Mouse (Mus musculus) lung, embryonic 15.5 days (tissue): Measurements from ENCODE around the gene Exosc2. TPM values are rescaled to one million over a fixed set of nuclear protein-coding genes. Genes with fewer than 3 reads are reported as not detected.
A peak's percentile ranks its signal among the peaks of the same experiment; 100 is the strongest.

Source experiments
- ATAC-seq: fragments of 200-750 bp; cut with Nextera tagmentation; 2 replicates; pipeline ENCODE4 v1.8.0; 2017; ENCODE audit warnings: moderate number of reproducible peaks, borderline replicate concordance; ENCODE audit not compliant: low FRiP score, low TSS enrichment; ENCODE audit errors: extremely low read depth
- H3K27ac ChIP-seq: fragments of 300-500 bp; sonication (generic); 2 replicates; pipeline ENCODE4 v1.5.1; 2015; ENCODE audit warnings: moderate library complexity, mild to moderate bottlenecking, inconsistent platforms
- H3K27me3 ChIP-seq: fragments of 300-500 bp; sonication (generic); 2 replicates; pipeline ENCODE4 v1.6.1; 2015; ENCODE audit warnings: inconsistent platforms
- H3K36me3 ChIP-seq: fragments of 300-500 bp; sonication (generic); 2 replicates; pipeline ENCODE4 v1.6.1; 2015; ENCODE audit warnings: inconsistent platforms
- H3K4me1 ChIP-seq: fragments of 300-500 bp; sonication (generic); 2 replicates; pipeline ENCODE4 v1.6.1; 2015; ENCODE audit warnings: inconsistent platforms
- H3K4me2 ChIP-seq: fragments of 300-500 bp; sonication (generic); 2 replicates; pipeline ENCODE4 v1.6.1; 2015; ENCODE audit warnings: inconsistent platforms, mild to moderate bottlenecking, moderate library complexity
- H3K4me3 ChIP-seq: fragments of 300-500 bp; sonication (generic); 2 replicates; pipeline ENCODE4 v1.5.1; 2015; ENCODE audit warnings: mild to moderate bottlenecking, inconsistent platforms
- H3K9ac ChIP-seq: fragments of 300-500 bp; sonication (generic); 2 replicates; pipeline ENCODE4 v1.6.1; 2015; ENCODE audit warnings: inconsistent platforms
- H3K9me3 ChIP-seq: fragments of 300-500 bp; sonication (generic); 2 replicates; pipeline ENCODE4 v1.6.1; 2016; ENCODE audit warnings: inconsistent platforms
- WGBS: fragments of 180-500 bp; shearing (Covaris S2); methylation state at CpG from one replicate; pipeline ENCODE4 v1.1.7; 2015; 5-methylcytosine and 5-hydroxymethylcytosine counted together
- polyA plus RNA-seq: library from polyadenylated mRNA; unstranded; fragments of >200 nt; fragmentation: Nextera tagmentation; extraction: Ambion mirVana; gene quantifications from 2 replicates; pipeline ENCODE4 v1.2.1, GENCODE M21; 2015

Exosc2 gene
- polyA plus RNA-seq, 1 experiment from 2014 or later: 69.1 TPM

DNA sequence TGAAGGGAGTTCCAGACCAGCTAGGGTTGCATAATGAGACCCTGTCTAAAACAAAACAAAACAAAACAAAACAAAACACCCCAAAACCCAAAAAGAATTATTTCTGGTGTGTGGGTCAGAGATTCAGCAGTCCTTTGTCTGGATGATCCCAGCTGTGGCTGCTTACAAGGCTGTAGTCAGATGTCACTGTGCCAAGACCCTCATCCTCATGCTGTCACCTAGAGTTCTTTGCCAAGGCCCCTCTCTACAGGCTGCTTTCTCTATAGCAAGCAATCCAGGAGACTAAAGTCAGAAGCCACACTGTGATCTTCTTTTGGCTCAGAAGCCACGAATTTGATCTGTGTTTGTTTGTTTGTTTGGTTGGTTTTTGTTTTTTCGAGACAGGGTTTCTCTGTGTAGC lies 42.2 kb downstream of the Exosc2 start:
- Histone ChIP-seq H3K36me3 (no peaks in the 10 kb centered on the region), H3K4me2 (no peak overlapping the region), H3K4me3 (no peak overlapping the region), H3K27ac (no peak overlapping the region), H3K27me3 (no peaks in the 10 kb centered on the region), H3K4me1 (no peaks in the 10 kb centered on the region), H3K9me3 (no peaks in the 10 kb centered on the region), H3K9ac (no peak overlapping the region)
- no peak for ATAC-seq
- 69% methylated on average over 2 of the region's 2 CpGs for WGBS

DNA sequence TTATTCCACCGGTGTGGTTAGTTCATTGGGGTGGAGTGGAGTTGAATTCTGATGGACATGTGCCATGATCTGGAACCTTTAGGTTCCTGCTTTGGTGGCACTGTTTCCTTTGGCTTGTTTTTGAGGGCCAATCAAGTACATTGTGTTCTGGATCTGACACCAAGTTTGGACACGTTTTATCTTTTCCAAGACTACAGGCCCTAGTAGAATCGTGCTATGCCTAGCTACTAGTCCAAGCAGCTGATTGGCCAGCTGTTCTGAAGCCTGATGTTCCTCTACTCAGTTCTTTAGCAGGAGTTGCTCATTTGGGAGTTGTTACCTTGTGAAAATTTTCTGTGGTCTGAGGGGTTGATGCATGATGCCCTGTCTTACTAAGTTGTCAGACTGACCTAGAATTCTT lies 43.3 kb downstream of the Exosc2 start:
- ATAC-seq: no peak
- 82% methylated on average over 3 of the region's 3 CpGs for WGBS

DNA sequence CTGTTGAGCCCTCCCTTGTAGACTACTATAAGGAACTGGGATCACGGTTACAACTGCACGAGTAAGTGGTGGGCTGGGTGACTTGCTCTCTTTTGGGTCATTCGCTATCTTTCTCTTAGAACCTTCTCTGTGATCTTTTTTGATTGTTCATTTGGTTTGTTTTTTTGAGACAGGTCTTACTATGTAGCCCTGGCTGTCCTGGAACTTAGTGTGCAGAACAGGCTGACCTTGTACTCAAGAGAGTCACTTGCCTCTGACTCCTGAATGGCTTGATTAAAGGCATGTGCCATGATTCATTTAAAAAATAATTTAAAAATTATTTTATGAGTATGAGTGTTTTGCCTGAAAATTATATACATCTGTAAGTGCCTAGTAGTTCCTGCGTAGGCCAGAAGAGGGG lies 44.3 kb downstream of the Exosc2 start:
- 90% methylated on average over 4 of the region's 4 CpGs for WGBS
- Histone ChIP-seq H3K9me3 (no peaks in the 10 kb centered on the region), H3K27ac (no peak overlapping the region), H3K4me1 (no peaks in the 10 kb centered on the region), H3K36me3 (no peaks in the 10 kb centered on the region), H3K4me3 (no peak overlapping the region), H3K4me2 (no peak overlapping the region), H3K9ac (no peak overlapping the region), H3K27me3 (no peaks in the 10 kb centered on the region)
- no peak for ATAC-seq

More for the DNA sequence above, 43.3 kb downstream of the Exosc2 start:
- no peaks in the 10 kb centered on the region for H3K4me1 ChIP-seq
- no peak overlapping the region for H3K27ac ChIP-seq
- H3K4me3 ChIP-seq: no peak overlapping the region
- no peaks in the 10 kb centered on the region for H3K27me3 ChIP-seq
- no peak overlapping the region for H3K4me2 ChIP-seq
- H3K9me3 ChIP-seq: no peaks in the 10 kb centered on the region
- no peaks in the 10 kb centered on the region for H3K36me3 ChIP-seq
- H3K9ac ChIP-seq: no peak overlapping the region

DNA sequence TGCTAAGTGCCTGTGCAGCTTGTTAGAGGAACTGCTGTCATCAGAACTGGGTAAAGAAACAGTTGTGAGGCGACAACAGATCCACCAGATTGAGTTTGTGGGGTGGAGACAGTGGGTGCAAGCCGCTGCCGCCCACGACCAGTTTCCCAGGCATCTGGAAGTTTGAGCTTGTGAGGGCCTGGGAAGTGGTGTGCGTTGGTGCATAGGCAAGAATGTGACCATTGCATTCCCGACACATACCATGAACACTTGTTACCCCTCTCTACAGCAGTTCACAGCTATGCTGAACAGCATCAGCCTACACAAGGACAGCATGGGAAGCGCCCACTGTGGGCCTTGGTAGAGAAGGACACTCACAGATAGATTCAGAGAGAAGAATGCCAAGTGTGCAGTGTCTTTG lies 45.5 kb downstream of the Exosc2 start:
- Histone ChIP-seq H3K27me3 (no peaks in the 10 kb centered on the region), H3K4me2 (no peak overlapping the region), H3K4me3 (no peak overlapping the region), H3K4me1 (no peaks in the 10 kb centered on the region), H3K9me3 (no peaks in the 10 kb centered on the region), H3K9ac (no peak overlapping the region), H3K36me3 (no peaks in the 10 kb centered on the region), H3K27ac (no peak overlapping the region)
- WGBS: 82% methylated on average over 7 of the region's 7 CpGs
- ATAC-seq: no peak

DNA sequence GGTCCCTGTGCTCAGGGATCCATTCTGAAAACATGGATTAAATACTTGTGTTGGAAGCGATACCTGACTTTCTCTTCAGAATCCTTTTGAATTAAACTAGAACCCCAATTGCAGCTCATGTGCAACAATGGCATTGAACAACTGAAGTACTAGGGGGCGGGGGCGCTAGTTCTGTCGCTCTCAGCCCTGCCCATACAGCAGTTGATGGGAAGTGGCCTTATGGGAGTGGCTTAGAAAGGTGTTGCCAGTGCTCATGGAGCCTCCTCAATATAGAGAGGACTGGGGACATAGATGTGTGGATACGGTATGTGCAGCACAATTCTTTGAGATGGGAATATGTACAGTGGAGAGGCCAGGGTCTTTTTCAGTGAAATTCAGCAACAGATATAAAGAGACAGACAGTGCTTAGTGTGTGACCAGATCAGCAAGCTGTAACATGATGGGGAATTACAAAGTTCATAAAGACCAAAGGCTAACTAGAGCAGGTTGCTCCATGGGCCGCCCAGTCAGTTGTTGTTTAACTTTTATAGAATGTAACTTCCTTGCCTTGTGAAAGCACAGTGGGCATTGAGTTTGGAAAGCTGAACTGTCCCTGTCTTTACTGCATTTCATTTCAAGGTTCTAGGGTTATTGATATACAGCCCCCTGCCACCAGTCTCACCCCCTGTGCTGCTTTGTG lies 48.8 kb downstream of the Exosc2 start:
- no peaks in the 10 kb centered on the region for H3K4me1 ChIP-seq
- ATAC-seq: no peak
- H3K27me3 ChIP-seq: no peaks in the 10 kb centered on the region
- no peak overlapping the region for H3K4me3 ChIP-seq
- H3K27ac ChIP-seq: no peak overlapping the region
- no peak overlapping the region for H3K9ac ChIP-seq
- WGBS: 83% methylated on average over 6 of the region's 6 CpGs
- H3K9me3 ChIP-seq: no peaks in the 10 kb centered on the region
- no peak overlapping the region for H3K4me2 ChIP-seq
- H3K36me3 ChIP-seq: no peaks in the 10 kb centered on the region

DNA sequence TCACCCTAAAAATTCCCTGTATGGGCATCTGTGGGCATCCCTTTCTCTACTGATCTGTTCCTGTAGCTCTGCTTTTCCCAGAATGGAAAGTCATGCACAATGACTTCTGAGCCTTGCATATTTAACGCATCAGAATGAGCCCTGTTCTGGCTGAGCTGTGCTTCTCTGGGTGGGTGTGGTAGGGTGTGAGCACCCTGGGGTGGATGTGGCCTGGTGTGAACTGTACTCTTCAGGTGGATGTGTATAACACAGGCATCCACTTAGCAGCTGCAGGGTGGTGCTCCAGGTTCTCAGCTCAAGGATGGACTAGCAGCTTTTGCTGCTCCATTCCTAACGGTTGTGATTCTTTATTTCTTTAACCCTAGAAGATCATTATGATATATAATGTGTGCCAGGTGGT lies 49.4 kb downstream of the Exosc2 start:
- no peak overlapping the region for H3K4me2 ChIP-seq
- whole genome bisulfite sequencing: 69% methylated on average over 2 of the region's 2 CpGs
- ATAC-seq: no peak
- no peak overlapping the region for H3K27ac ChIP-seq
- no peaks in the 10 kb centered on the region for H3K27me3 ChIP-seq
- no peaks in the 10 kb centered on the region for H3K4me1 ChIP-seq
- H3K36me3 ChIP-seq: no peaks in the 10 kb centered on the region
- H3K9ac ChIP-seq: no peak overlapping the region
- no peaks in the 10 kb centered on the region for H3K9me3 ChIP-seq
- no peak overlapping the region for H3K4me3 ChIP-seq

DNA sequence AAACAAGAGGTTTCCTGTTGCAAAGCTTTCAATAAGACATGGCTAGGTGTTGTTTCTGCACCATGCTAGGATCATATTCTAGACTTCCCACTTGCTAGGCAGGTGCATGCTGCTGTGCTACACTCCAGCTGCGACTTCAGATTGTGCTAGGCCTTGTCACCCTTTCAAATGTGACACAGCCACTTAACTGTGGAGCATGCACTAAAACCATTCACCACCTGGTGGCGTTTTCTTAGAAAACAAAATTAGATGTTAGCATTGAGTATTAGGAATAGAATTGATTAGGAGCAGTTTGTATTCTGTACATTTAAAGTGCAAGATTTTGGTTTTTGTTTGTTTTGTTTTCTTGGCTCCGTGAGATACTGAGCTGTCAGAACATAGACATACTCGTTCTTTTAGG lies 50.3 kb downstream of the Exosc2 start:
- H3K9ac ChIP-seq: no peak overlapping the region
- 51% methylated on average over 4 of the region's 4 CpGs for WGBS
- no peaks in the 10 kb centered on the region for H3K27me3 ChIP-seq
- ATAC-seq: no peak
- H3K4me2 ChIP-seq: no peak overlapping the region
- no peaks in the 10 kb centered on the region for H3K9me3 ChIP-seq
- H3K27ac ChIP-seq: no peak overlapping the region
- H3K4me1 ChIP-seq: no peaks in the 10 kb centered on the region
- no peak overlapping the region for H3K4me3 ChIP-seq
- no peaks in the 10 kb centered on the region for H3K36me3 ChIP-seq

DNA sequence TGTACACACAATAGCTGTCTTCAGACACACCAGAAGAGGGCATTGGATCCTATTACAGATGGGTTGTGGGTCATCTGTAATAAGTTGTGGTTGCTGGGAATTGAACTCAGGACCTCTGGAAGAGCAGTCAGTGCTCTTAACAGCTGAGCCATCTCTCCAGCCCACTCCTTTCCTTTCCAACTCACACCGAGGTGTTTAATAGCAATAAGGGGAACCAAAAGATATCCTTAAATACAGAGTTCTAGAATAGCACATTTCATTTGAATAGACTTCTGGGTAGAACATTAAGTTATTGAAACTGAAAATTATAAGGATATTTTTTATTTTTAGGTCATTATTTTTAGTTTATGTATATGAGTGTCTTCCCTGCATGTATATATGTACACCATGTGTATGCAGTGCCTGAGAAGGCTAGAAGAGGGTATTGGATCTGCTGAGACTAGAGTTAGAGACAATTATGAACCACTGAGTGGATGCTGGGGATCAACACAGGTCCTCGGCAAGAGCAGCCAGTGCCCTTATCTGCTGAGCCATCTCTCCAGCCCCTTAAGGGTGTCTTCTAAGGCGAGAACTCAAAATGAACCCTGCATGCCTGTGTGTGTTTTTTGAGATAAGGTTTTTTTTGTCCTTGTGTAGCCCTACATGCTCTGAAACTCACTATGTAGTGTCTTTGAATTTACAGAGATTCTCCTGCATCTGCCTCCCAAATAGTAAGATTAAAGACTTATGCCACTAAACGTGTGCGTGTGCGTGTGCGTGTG lies 54.4 kb downstream of the Exosc2 start:
- no peak overlapping the region for H3K4me3 ChIP-seq
- no peak overlapping the region for H3K9ac ChIP-seq
- no peak for ATAC-seq
- no peaks in the 10 kb centered on the region for H3K36me3 ChIP-seq
- 87% methylated on average over 7 of the region's 7 CpGs for WGBS
- H3K27me3 ChIP-seq: no peaks in the 10 kb centered on the region
- H3K4me1 ChIP-seq: peaks cover 9% of the 10 kb centered on the region
- H3K9me3 ChIP-seq: no peaks in the 10 kb centered on the region
- no peak overlapping the region for H3K4me2 ChIP-seq
- H3K27ac ChIP-seq: no peak overlapping the region

DNA sequence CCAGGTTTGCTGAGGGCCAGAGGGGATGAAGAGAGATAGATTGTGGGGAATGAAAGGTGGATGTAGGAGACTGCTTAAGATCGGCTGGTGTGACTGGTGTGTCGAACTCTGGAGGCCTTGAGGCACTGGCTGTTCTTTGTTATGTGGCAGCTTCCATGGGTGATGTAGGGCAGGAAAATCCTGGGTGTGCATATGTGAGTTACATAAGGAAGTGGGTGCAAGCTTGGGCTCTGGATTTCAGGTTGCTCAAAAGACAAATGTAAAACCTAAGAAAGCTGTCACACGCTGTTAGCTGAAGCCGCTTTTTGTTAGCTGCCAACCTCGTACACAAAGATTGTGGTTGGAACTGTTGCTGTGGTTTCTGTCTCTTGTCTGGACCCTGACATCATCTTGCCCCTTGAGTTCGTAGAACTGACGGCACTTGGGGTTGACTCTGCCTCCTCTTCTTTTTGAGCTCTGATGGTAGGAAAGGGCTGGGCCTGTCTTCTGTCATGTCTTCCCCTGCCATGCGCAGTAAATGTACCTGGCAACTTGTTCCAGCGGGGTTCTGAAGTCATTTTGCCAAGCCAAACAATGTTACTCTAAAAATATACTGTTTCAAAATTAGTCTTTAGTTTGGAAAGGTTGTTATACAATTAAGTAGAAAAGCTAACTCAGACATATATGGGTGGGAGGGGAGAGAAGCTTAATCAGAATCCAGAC lies 57.2 kb downstream of the Exosc2 start:
- Histone ChIP-seq H3K36me3 (no peaks in the 10 kb centered on the region), H3K4me1 (peaks cover 9% of the 10 kb centered on the region), H3K27me3 (no peaks in the 10 kb centered on the region), H3K27ac (0 out of 2 replicates have a peak overlapping the region, but pooled peaks have one; percentile 26), H3K9ac (no peak overlapping the region), H3K4me3 (no peak overlapping the region), H3K4me2 (no peak overlapping the region), H3K9me3 (no peaks in the 10 kb centered on the region)
- WGBS: 79% methylated on average over 9 of the region's 9 CpGs
- no peak for ATAC-seq

DNA sequence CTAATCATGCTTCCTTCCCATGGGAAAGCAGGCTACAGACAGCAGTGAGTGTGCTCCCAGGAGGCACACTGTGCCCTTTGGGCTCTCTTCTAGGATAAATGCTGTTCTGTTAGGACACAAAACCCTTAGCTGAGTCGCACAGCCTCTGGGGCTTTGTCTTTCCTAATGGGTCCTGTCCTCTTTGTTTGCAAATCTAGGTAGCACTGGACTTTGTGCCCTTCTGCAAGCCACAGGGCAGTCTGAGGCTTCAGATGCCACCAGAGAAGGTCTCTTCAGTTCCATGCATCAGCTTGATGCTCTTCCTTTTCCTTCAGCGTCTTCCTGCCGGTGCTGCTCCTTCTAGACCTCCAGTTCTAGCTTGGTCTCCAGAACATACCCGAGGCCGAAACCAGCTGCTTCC lies 60.1 kb downstream of the Exosc2 start:
- Histone ChIP-seq H3K36me3 (no peaks in the 10 kb centered on the region), H3K9ac (no peak overlapping the region), H3K4me1 (peaks cover 11% of the 10 kb centered on the region), H3K4me3 (no peak overlapping the region), H3K9me3 (no peaks in the 10 kb centered on the region), H3K27me3 (no peaks in the 10 kb centered on the region), H3K27ac (no peak overlapping the region), H3K4me2 (no peak overlapping the region)
- ATAC-seq: no peak
- 67% methylated on average over 5 of the region's 5 CpGs for WGBS
